Mouse (Mus musculus) thymus, postnatal 0 days (tissue): ENCODE results near the gene Gm9046. TPM values are rescaled to one million over a fixed set of nuclear protein-coding genes. Genes with fewer than 3 reads are reported as not detected.
"Not testable (repeated sequence)": the region's sequence is repeated elsewhere in the genome, so short reads cannot be mapped to it uniquely, and the experiment has no call there.

Experiments
- DNase-seq: peaks from one replicate; pipeline ENCODE4 v3.0.0-alpha.2; 2015; ENCODE audit warnings: low spot score
- polyA plus RNA-seq: library from polyadenylated mRNA; unstranded; fragments of >200 nt; fragmentation: Nextera tagmentation; extraction: Ambion mirVana; gene quantifications from 2 replicates; pipeline ENCODE4 v1.2.1, GENCODE M21; 2015

The Gm9046 gene
- not detected in 2 replicates for polyA plus RNA-seq

DNA sequence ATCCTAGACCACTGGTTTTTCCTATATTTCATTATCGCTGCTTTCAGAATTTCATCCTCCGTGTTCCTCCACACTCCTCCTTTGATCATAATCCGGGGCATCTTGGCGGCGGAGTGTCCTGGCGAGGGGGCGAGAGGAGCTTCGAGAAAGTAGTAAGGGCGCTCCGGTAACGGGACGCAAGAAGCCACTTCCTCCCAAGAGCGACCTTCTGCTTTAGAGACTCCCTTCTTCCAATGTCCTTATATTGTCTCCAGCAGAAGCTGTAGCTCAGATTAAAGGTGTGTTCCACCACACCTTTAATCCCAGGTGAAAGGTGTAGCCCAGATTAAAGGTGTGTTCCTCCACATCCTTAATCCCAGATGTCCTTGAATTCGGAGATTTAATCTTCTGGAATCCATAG lies at the start of gene Gm9046:
Gene Gm9046, minus strand, starts transcription at position 101 of the 400 bp plus-strand sequence.
- DNase-seq = not testable (repeated sequence)

DNA sequence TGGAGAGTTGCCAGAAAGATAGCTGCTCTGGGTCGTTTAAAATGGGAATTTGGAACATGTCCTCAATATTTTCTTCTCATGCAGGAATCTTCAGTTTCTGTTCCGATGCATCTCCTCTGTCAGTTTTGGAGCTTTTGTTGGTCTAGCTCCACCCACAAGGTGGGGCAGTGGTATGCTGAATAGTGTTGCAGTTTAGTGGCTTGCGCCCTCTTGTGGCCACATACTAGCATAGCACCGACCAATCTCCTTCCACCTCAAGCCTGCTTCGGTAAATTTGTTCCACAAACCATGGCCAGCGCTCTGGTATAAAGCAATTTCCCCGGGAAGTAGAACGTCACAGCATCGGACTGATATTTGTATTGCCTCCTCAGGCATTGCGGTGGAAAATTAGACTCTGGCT lies 27.4 kb upstream of the Gm9046 start:
- peak; percentile 88 for DNase-seq

- DNase-seq = no peak
These were observed 26.5 kb upstream of the Gm9046 start for GRCm38 (mm10) chr10:118369518-118369917.

DNA sequence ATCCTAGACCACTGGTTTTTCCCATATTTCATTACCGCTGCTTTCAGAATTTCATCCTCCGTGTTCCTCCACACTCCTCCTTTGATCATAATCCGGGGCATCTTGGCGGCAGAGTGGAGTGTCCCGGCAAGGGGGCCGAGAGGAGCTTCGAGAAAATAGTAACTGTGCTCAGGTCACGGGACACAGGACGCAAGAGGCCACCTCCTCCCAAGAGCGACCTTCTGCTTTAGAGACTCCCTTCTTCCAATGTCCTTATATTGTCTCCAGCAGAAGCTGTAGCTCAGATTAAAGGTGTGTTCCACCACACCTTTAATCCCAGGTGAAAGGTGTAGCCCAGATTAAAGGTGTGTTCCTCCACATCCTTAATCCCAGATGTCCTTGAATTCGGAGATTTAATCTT lies 10.9 kb upstream of the Gm9046 start, which contains the start of gene Gm9049:
Gene Gm9049, minus strand, starts transcription at position 101 of the 400 bp plus-strand sequence.
- not testable (repeated sequence) for DNase-seq

- not testable (repeated sequence) for DNase-seq
These were observed 5.5 kb upstream of the Gm9046 start, which contains the start of gene Gm9048 for GRCm38 (mm10) chr10:118348579-118348978. TSS of gene Gm9048 (minus strand) at chr10:118348679.

GRCm38 (mm10) chr10:118337731-118338130 lies 5.3 kb downstream of the Gm9046 start, which contains the start of gene Gm9045:
TSS of gene Gm9045 (minus strand) at chr10:118337831.
- DNase-seq = not testable (repeated sequence)

GRCm38 (mm10) chr10:118332308-118332707 lies 10.7 kb downstream of the Gm9046 start, which contains the start of gene Gm9044:
TSS of gene Gm9044 (minus strand) at chr10:118332408.
- DNase-seq = not testable (repeated sequence)

DNA sequence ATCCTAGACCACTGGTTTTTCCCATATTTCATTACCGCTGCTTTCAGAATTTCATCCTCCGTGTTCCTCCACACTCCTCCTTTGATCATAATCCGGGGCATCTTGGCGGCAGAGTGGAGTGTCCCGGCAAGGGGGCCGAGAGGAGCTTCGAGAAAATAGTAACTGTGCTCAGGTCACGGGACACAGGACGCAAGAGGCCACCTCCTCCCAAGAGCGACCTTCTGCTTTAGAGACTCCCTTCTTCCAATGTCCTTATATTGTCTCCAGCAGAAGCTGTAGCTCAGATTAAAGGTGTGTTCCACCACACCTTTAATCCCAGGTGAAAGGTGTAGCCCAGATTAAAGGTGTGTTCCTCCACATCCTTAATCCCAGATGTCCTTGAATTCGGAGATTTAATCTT lies 16.2 kb downstream of the Gm9046 start, which contains the start of gene Gm9040:
Gene Gm9040, minus strand, starts transcription at position 101 of the 400 bp plus-strand sequence.
- DNase-seq = not testable (repeated sequence)

DNA sequence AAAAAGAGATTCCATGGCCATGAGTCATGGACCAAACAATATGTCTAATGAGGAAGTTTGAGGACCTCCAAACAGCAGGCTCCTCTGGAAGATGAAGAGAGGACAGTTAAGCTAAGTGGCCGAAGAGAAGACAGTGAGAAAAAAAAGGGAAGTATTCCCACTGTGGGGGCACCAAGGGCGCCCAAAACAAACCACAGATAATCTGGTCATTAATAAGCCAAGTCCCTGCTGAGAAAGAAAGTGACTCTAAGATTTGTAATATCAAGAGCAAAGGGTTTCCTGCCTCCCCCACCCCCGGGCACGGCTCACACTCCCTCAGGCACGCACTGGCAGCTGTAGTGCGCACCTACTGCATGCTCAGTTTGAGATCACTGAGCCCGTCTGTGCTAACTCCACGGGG lies 24.0 kb downstream of the Gm9046 start:
- no peak for DNase-seq

DNA sequence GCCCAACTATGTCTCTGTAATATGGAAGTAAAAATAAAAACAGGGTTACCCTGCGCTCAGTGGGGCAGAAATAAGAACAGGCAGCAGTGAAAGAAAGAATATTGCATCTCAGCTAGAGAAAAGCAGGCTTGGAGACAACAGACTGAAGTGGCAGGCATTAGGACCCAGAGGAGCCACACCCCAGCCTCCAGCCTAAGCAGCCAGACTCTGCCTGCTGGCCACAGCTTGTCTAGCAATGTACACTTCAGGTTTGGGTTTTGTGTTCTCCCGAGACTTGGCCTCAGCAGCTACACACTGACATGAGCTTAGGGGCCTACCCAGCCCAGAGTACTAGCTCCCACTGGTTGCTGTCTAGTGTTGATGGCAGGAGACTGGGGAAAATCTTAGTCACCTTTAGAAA lies 40.9 kb downstream of the Gm9046 start:
- DNase-seq = not testable (repeated sequence)

- no peak for DNase-seq
These were observed 48.1 kb downstream of the Gm9046 start, which contains the start of gene Iltifb for GRCm38 (mm10) chr10:118294938-118295337. TSS of gene Iltifb (minus strand) at chr10:118295038.

Other genes starting within 250 kb of the Gm9046 start
- 32.8 and 34.7 TPM in 2 replicates for gene Mdm1, start 201.4 kb downstream of the Gm9046 start, polyA plus RNA-seq
- gene Il22, start 138.3 kb downstream of the Gm9046 start, polyA plus RNA-seq = 0.47 and 0.66 TPM in 2 replicates
- 0.10 TPM in 1 of 2 replicates, not detected in the other for gene Gm32717, start 102.5 kb downstream of the Gm9046 start, polyA plus RNA-seq
- 0.10 TPM in 1 of 2 replicates, not detected in the other for gene Gm32802, start 84.6 kb downstream of the Gm9046 start, polyA plus RNA-seq
- not detected in 2 replicates for gene Iltifb, start 48.2 kb downstream of the Gm9046 start, polyA plus RNA-seq
- not detected in 2 replicates for gene Gm9040, start 16.3 kb downstream of the Gm9046 start, polyA plus RNA-seq
- not detected in 2 replicates for gene Gm9044, start 10.8 kb downstream of the Gm9046 start, polyA plus RNA-seq
- 0.07 and 0.13 TPM in 2 replicates for gene Gm9045, start 5.4 kb downstream of the Gm9046 start, polyA plus RNA-seq
- not detected in 2 replicates for gene Gm9048, start 5.4 kb upstream of the Gm9046 start, polyA plus RNA-seq
- 0.07 and 0.13 TPM in 2 replicates for gene Gm9049, start 10.8 kb upstream of the Gm9046 start, polyA plus RNA-seq
- gene Ifng, start 97.8 kb upstream of the Gm9046 start, polyA plus RNA-seq = 0.55 and 0.86 TPM in 2 replicates